Mouse (Mus musculus): Measurements from ENCODE around the gene Clspn. TPM values are rescaled to one million over a fixed set of nuclear protein-coding genes. Genes with fewer than 3 reads are reported as not detected.

The Clspn gene
- polyA plus RNA-seq, 1 experiment from 2014 or later: 32.6 TPM

DNA sequence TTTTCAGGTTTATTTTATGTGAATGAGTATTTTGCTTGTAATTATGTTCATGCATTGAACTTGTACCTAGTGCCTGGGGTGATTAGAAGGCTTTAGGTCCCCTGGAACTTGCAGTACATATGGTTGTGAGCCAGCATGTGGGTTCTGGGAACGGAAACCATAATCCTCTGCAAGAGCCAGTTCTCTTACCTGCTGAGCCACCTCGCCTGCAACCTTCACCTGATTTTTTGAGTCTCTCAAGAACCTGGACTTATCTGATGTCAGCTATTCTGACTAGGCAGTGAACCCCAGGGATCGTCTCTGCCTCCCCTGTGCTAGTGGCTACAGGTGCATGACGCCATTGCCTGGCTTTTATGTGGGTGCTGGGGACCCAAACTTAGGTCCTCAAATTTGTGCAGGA, 49.0 kb downstream of the Clspn start:
- Histone ChIP-seq H3K27ac (replicated peaks) (no peak overlapping the region), H3K4me3 (replicated peaks) (no peak overlapping the region), H3K36me3 (no peaks in the 10 kb centered on the region), H3K4me1 (peaks cover 16% of the 10 kb centered on the region), H3K27me3 (no peaks in the 10 kb centered on the region), H3K9ac (no peak overlapping the region), H3K4me2 (replicated peaks) (no peak overlapping the region), H3K9me3 (replicated peaks) (no peaks in the 10 kb centered on the region)
- ATAC-seq (ENCODE audit: insufficient number of reproducible peaks, low FRiP score, low TSS enrichment, low read depth): no peak
- WGBS: 73% methylated on average over 4 of the region's 4 CpGs

- peak within 1 kb of the TSS; percentile 68 for H3K4me3 ChIP-seq (replicated peaks)
Observed at GRCm38 (mm10) chr4:126609606-126610181, 53.0 kb downstream of the Clspn start, which contains the start of gene 5730409E04Rik. TSS of gene 5730409E04Rik (plus strand) at chr4:126609818.

DNA sequence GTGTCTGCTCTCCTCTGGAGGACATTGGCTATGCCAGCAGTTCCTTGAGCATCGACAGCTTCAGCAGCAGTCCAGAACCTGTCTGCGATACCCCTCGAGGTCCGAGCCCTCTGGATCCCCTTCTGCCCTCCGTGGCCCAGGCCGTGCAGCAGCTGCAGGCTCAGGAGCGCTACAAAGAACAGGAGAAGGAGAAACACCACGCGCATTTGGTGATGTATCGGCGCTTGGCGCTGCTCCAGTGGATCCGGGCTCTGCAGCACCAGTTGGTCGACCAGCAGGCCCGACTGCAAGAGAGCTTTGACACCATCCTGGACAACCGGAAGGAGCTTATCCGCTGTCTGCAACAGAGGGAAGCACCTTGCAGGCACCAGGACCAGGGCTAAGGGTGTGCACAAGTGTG, 55.3 kb downstream of the Clspn start:
- no peak overlapping the region for H3K4me2 ChIP-seq (replicated peaks)
- peaks cover 2% of the 10 kb centered on the region; the same call in 1 of the 2 replicates for H3K36me3 ChIP-seq
- no peak overlapping the region for H3K9ac ChIP-seq
- H3K4me1 ChIP-seq: 0 out of 2 replicates have a peak, but pooled peaks cover 3% of the 10 kb centered on the region
- no peaks in the 10 kb centered on the region for H3K9me3 ChIP-seq (replicated peaks)
- 90% methylated on average over 17 of the region's 17 CpGs for WGBS
- H3K27me3 ChIP-seq: no peaks in the 10 kb centered on the region
- H3K27ac ChIP-seq (replicated peaks): no peak overlapping the region
- no peak for ATAC-seq (ENCODE audit: insufficient number of reproducible peaks, low FRiP score, low TSS enrichment, low read depth)
- H3K4me3 ChIP-seq (replicated peaks): no peak overlapping the region

More at GRCm38 (mm10) chr4:126609606-126610181, 53.0 kb downstream of the Clspn start, which contains the start of gene 5730409E04Rik:
- Histone ChIP-seq H3K27me3 (no peaks in the 10 kb centered on the region), H3K9ac (peak within 1 kb of the TSS; percentile 79), H3K27ac (replicated peaks) (peak within 1 kb of the TSS; percentile 68; the same call in 1 of the 2 replicates), H3K9me3 (replicated peaks) (no peaks in the 10 kb centered on the region), H3K36me3 (peaks cover 2% of the 10 kb centered on the region; the same call in 1 of the 2 replicates), H3K4me2 (replicated peaks) (peak within 1 kb of the TSS; percentile 88), H3K4me1 (0 out of 2 replicates have a peak, but pooled peaks cover 3% of the 10 kb centered on the region)
- ATAC-seq (ENCODE audit: insufficient number of reproducible peaks, low FRiP score, low TSS enrichment, low read depth): peak; percentile 89
- WGBS: under 1% methylated on average over 48 of the region's 48 CpGs

- H3K4me2 ChIP-seq (replicated peaks): no peak overlapping the region
- no peak overlapping the region for H3K27ac ChIP-seq (replicated peaks)
- H3K4me3 ChIP-seq (replicated peaks): no peak overlapping the region
- H3K9me3 ChIP-seq (replicated peaks): no peaks in the 10 kb centered on the region
- 77% methylated on average over 4 of the region's 4 CpGs for WGBS
- ATAC-seq (ENCODE audit: insufficient number of reproducible peaks, low FRiP score, low TSS enrichment, low read depth): no peak
- peaks cover 11% of the 10 kb centered on the region for H3K4me1 ChIP-seq
- H3K9ac ChIP-seq: no peak overlapping the region
- peaks cover 2% of the 10 kb centered on the region; the same call in 1 of the 2 replicates for H3K36me3 ChIP-seq
- peaks cover 4% of the 10 kb centered on the region; the same call in 1 of the 2 replicates for H3K27me3 ChIP-seq
Observed at GRCm38 (mm10) chr4:126616312-126616711, 59.6 kb downstream of the Clspn start.

DNA sequence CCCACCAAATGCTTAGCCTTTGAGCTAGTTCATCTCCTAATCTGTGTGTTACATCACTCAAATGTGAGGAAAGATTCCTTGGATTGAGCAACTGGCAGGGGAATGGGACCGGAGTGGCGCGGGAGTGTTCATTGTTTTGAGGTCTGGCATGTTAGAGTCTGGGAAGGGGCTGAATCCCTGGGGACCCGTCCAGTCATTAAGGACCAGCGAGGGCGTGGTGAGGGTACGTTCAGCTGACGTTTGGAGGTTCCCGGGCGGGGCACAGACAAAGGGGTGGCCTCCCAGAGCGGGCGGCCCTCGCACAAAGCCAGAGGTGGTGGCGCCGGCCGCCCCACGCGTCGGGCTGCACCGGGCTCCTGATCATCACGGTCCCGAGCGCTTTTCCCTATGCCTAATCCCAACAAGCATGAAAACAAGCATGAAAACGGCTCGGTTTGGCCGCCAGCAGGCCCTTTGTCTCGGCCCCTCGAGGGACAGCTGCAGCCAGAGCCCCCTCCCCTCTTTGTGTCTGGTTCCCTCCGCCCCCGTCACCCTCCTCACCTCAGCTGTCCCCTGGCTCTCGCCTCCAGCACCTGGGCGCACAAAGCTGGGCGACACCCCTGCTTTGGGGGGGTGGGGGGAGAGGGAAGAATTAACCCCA, 63.1 kb downstream of the Clspn start:
- peak overlapping the region; percentile 31 for H3K4me3 ChIP-seq (replicated peaks)
- 0 out of 2 replicates have a peak, but pooled peaks have one; percentile 60 for ATAC-seq (ENCODE audit: insufficient number of reproducible peaks, low FRiP score, low TSS enrichment, low read depth)
- H3K36me3 ChIP-seq: no peaks in the 10 kb centered on the region
- H3K4me2 ChIP-seq (replicated peaks): peak overlapping the region; percentile 64
- 1% methylated on average over 33 of the region's 33 CpGs for WGBS
- H3K27me3 ChIP-seq: peaks cover 7% of the 10 kb centered on the region; the same call in 1 of the 2 replicates
- peaks cover 11% of the 10 kb centered on the region for H3K4me1 ChIP-seq
- H3K27ac ChIP-seq (replicated peaks): no peak overlapping the region
- no peaks in the 10 kb centered on the region for H3K9me3 ChIP-seq (replicated peaks)
- H3K9ac ChIP-seq: no peak overlapping the region

- no peak overlapping the region for H3K27ac ChIP-seq (replicated peaks)
- 20% methylated on average over 13 of the region's 13 CpGs for WGBS
Observed at GRCm38 (mm10) chr4:126620349-126620874, 63.7 kb downstream of the Clspn start.

DNA sequence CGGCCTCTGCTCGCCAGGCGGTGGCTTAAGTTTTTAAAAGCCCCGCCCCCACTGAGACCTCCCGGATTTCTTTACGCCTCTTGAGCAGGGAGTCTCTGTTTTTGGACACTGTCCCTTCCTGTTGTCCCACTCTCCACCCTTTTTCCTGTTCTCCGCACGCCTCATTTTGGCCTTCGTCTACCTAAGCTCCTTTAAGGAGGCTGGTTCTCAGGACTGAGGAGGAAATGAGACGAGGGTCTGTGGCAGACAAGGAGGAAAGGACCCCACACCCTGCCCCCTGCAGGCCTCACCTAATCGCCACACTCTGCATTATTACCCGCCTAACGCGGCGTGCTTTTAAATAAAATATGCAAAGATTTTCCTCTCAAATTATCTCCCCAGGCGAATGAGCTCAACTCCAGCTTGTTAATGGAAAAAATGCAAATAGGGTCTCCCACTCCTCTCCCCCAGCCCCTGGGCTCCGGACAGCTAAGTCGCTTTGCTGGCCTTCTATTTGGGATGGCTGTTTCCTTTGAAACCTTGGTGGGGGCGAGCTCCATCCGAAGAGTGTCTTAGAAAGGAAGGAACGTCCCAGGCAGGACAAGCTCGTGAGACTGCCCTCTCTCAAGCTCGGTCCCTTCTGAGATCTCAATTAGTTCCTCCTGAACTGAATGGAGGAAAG, 70.4 kb downstream of the Clspn start:
- H3K9ac ChIP-seq: 0 out of 2 replicates have a peak overlapping the region, but pooled peaks have one; percentile 6
- peaks cover 11% of the 10 kb centered on the region for H3K4me1 ChIP-seq
- H3K36me3 ChIP-seq: no peaks in the 10 kb centered on the region
- H3K4me2 ChIP-seq (replicated peaks): peak overlapping the region; percentile 42
- no peak overlapping the region for H3K27ac ChIP-seq (replicated peaks)
- no peaks in the 10 kb centered on the region for H3K9me3 ChIP-seq (replicated peaks)
- no peak for ATAC-seq (ENCODE audit: insufficient number of reproducible peaks, low FRiP score, low TSS enrichment, low read depth)
- H3K27me3 ChIP-seq: 0 out of 2 replicates have a peak, but pooled peaks cover 3% of the 10 kb centered on the region
- H3K4me3 ChIP-seq (replicated peaks): peak overlapping the region; percentile 19
- 3% methylated on average over 23 of the region's 23 CpGs for WGBS

More at GRCm38 (mm10) chr4:126620349-126620874, 63.7 kb downstream of the Clspn start:
- peak overlapping the region; percentile 64 for H3K4me2 ChIP-seq (replicated peaks)
- H3K9me3 ChIP-seq (replicated peaks): no peaks in the 10 kb centered on the region
- peaks cover 11% of the 10 kb centered on the region for H3K4me1 ChIP-seq
- H3K4me3 ChIP-seq (replicated peaks): peak overlapping the region; percentile 31
- ATAC-seq (ENCODE audit: insufficient number of reproducible peaks, low FRiP score, low TSS enrichment, low read depth): no peak
- no peak overlapping the region for H3K9ac ChIP-seq
- peaks cover 7% of the 10 kb centered on the region; the same call in 1 of the 2 replicates for H3K27me3 ChIP-seq
- H3K36me3 ChIP-seq: no peaks in the 10 kb centered on the region

GRCm38 (mm10) chr4:126631922-126632321, 75.2 kb downstream of the Clspn start:
- Histone ChIP-seq H3K27me3 (peaks cover 13% of the 10 kb centered on the region; the same call in 1 of the 2 replicates), H3K9me3 (replicated peaks) (no peaks in the 10 kb centered on the region), H3K4me3 (replicated peaks) (no peak overlapping the region), H3K27ac (replicated peaks) (no peak overlapping the region), H3K9ac (no peak overlapping the region), H3K36me3 (no peaks in the 10 kb centered on the region), H3K4me1 (peaks cover 11% of the 10 kb centered on the region), H3K4me2 (replicated peaks) (no peak overlapping the region)
- ATAC-seq (ENCODE audit: insufficient number of reproducible peaks, low FRiP score, low TSS enrichment, low read depth): no peak
- 38% methylated on average over 2 of the region's 2 CpGs for whole genome bisulfite sequencing

GRCm38 (mm10) chr4:126632668-126633067, 75.9 kb downstream of the Clspn start:
- H3K4me3 ChIP-seq (replicated peaks): no peak overlapping the region
- WGBS: 68% methylated on average over 3 of the region's 3 CpGs
- no peaks in the 10 kb centered on the region for H3K36me3 ChIP-seq
- H3K9me3 ChIP-seq (replicated peaks): no peaks in the 10 kb centered on the region
- no peak for ATAC-seq (ENCODE audit: insufficient number of reproducible peaks, low FRiP score, low TSS enrichment, low read depth)
- no peak overlapping the region for H3K4me2 ChIP-seq (replicated peaks)
- no peak overlapping the region for H3K27ac ChIP-seq (replicated peaks)
- no peak overlapping the region for H3K9ac ChIP-seq
- peaks cover 3% of the 10 kb centered on the region; the same call in 1 of the 2 replicates for H3K4me1 ChIP-seq
- H3K27me3 ChIP-seq: peaks cover 14% of the 10 kb centered on the region; the same call in 1 of the 2 replicates

- Histone ChIP-seq H3K27ac (replicated peaks) (no peak overlapping the region), H3K4me1 (peaks cover 3% of the 10 kb centered on the region; the same call in 1 of the 2 replicates), H3K4me3 (replicated peaks) (no peak overlapping the region), H3K36me3 (no peaks in the 10 kb centered on the region), H3K27me3 (peaks cover 14% of the 10 kb centered on the region; the same call in 1 of the 2 replicates), H3K9ac (no peak overlapping the region), H3K4me2 (replicated peaks) (no peak overlapping the region), H3K9me3 (replicated peaks) (no peaks in the 10 kb centered on the region)
- no peak for ATAC-seq (ENCODE audit: insufficient number of reproducible peaks, low FRiP score, low TSS enrichment, low read depth)
- 15% methylated on average over 11 of the region's 11 CpGs for WGBS
Observed at GRCm38 (mm10) chr4:126636330-126636729, 79.6 kb downstream of the Clspn start.

DNA sequence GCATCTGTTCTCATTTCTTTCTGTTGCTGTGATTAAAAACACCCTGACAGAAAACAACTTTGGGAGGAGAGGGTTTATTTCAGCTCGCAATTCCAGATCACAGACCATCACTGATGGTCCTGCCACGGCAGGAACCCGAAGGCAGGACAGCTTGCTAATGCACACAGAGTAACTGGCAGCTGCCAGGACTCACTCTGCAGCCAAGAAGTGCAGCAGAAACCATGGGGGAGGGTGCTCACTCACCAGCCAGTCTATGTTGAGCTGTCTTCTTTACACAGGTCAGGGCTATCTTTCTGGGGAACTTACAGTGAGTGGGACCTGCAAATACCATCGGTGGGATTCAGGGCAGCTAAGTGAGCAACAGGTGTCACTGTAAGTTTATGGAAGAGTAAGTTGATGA, 80.7 kb downstream of the Clspn start:
- Histone ChIP-seq H3K9me3 (replicated peaks) (no peaks in the 10 kb centered on the region), H3K27ac (replicated peaks) (no peak overlapping the region), H3K36me3 (no peaks in the 10 kb centered on the region), H3K4me3 (replicated peaks) (no peak overlapping the region), H3K9ac (no peak overlapping the region), H3K4me2 (replicated peaks) (no peak overlapping the region), H3K27me3 (peaks cover 14% of the 10 kb centered on the region; the same call in 1 of the 2 replicates), H3K4me1 (peaks cover 3% of the 10 kb centered on the region; the same call in 1 of the 2 replicates)
- 59% methylated on average over 4 of the region's 4 CpGs for WGBS
- ATAC-seq (ENCODE audit: insufficient number of reproducible peaks, low FRiP score, low TSS enrichment, low read depth): no peak

Measured in embryonic facial prominence, embryonic 15.5 days (tissue).